Mouse (Mus musculus): ENCODE measurements around the gene Flad1. TPM values are rescaled to one million over a fixed set of nuclear protein-coding genes. Genes with fewer than 3 reads are reported as not detected.
A peak's percentile ranks its signal among the peaks of the same experiment; 100 is the strongest.

Flad1 gene
- total RNA-seq, 4 experiments from 2014 or later, result 30.8 to 39.9 (median 35.6) TPM

- DNase-seq (ENCODE audit: low spot score in 2 of 2), result no peak
Observed at GRCm38 (mm10) chr3:89396654-89397005, 15.0 kb downstream of the Flad1 start.

GRCm38 (mm10) chr3:89395806-89396653, 15.6 kb downstream of the Flad1 start:
- DNase-seq (ENCODE audit: low spot score in 2 of 2), result no peak

- no peak for DNase-seq (ENCODE audit: low spot score in 2 of 2)
Observed at GRCm38 (mm10) chr3:89395419-89395805, 16.3 kb downstream of the Flad1 start.

DNA sequence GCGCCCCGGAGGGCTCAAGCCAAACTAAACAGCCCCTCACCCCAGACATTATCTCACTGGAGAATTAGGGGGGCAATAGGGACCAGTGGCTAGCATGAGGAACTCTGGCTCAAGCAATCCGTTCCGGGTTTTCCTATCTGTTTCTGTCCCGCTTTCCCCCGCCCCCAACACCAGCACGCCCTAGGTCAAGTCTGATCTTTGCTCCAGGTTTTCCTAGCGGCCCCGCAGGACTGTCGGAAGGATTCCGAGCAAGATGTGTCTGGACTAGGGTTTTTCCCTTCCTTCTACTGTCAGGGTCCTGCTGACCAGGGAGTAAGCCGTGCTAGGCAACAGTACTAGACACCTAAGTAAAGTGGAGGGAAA, 16.8 kb downstream of the Flad1 start:
- no peak for DNase-seq (ENCODE audit: low spot score in 2 of 2)

DNA sequence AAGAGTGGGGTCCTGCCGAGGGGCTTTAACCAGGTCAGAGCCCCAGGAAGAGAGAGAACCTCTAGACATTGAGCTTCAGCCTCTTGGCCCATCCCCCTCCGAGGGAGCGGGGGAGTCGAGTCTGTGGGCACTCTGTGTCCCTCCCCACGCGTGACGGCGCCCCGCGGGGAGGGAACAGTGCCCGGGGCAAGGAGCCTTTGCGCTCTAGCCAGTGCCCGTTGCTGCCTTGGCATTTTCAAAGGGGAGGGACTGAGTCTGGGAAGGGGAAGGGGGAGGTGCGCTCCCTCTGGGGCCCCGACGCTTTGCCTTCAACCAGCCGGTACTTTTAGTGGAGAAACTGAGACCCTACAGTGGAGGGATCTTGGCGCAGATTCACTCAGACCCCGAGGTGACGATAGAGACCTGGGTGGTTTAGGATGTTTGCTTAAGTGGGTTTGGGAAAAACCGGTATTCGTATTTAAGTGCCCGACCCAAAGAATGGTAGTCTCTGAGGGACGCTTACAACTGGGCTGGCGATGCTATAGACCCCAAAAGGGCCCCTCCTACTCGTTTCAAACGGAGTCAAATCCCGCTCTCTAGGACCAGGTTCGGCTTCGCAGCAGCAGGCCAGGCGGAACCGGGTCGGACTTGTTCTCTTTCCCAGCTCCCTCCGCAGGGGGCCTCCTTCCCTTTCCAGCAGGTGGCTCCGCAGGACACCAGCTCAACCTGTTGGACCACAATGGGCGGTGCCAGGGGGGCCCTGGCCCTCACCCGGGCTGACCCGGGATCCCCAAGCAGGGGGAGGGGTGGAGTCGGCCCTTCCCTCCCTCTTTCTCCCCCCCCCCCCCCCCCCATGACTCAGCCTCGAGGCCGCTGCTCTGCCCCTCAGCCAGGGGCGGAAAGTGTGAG, 17.4 kb downstream of the Flad1 start, which contains the start of gene Zbtb7b:
Gene Zbtb7b, minus strand, starts transcription at position 771 of the 888 bp plus-strand sequence.
- no peak for DNase-seq (ENCODE audit: low spot score in 2 of 2)

GRCm38 (mm10) chr3:89393605-89394004, 18.1 kb downstream of the Flad1 start:
- DNase-seq (ENCODE audit: low spot score in 2 of 2), result peak; percentile 78 to 96

GRCm38 (mm10) chr3:89392871-89393311, 18.8 kb downstream of the Flad1 start:
- DNase-seq (ENCODE audit: low spot score in 2 of 2), result no peak

DNA sequence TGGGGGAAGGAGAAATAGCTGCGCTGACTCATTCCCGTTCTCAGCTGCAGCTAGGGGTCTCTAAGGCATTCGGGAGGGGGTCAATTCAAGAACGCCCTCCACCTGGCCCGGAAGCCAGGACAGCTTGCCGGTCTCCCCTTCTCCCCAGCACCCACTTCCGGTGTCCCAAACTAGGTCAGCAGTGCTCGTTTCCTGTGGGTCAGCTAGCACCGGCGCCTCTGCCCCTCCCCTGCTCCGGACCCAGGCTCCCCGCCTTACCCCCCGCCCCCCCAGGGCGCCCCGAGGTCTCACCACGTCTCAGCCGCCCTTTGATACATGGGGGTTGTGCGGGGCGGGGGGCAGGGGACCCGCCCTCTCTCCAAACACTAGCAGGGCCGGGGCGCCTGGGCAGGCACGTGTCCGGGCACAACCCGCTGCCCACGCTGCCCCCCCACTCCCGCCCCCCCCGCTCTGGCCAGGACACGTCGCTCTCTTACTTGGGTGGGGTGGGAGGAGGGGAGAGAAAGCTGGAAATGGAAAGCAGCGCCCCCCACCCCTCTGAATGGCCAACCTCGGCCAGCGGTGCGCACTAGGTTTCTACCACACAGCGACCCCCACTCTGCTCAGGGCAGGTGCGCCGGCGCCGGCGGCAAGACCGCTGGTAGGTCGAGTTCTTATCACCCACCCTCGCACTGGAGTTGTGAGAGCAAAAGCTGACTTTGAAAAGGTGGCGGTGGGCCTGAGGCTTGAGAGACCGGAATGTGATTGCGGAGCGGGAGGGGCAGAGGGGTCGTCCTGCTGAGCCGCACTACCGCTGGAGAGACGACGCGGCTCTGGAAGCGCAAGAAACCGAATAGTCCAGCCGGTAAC, 19.8 kb downstream of the Flad1 start:
- DNase-seq (ENCODE audit: low spot score in 2 of 2), result no peak

DNA sequence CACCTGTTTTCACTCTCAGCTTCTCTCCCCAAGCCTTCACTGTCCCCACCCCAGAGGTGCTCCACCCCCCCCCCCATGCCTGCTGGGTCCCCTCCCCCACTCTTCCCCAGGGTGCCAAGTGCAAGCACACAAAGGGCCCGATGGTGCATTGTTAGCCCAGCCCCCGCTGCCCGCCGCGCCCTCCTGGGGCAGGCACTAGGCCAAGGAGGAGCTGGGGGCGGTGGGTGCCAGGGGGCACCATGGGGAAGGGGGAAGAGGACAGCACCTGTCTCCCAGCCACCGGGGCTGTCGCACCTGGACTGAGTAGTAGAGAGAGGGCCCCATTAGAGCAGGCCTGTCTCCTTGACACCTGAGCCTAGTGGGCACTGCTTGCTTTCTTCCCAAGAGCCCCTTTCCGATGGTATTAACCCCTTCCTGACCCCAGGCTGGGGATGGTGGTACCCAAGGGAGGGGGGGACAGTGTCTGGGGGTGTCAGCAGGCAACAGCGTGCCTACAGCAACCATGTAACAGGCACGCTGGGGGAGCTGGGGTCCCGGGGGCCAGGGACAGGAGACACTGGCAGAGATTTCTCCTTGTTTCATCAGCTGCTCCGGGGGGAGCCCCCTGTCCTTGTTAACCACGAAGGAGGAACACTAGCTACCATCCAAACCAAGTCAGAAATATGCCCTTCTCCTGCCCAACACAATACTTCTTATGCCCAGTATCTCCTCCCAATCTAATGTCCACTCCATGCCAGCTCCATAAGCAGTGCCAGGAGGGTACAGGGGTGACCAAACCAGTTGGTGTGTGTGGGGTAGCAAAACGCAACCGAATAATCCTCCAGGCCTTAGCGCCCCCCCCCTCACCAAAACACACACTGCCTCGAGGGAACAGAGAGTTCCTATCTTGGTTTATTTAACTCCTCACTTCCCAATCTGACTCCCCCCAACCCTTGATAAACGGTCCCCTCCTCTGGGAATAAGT, 20.7 kb downstream of the Flad1 start:
- DNase-seq (ENCODE audit: low spot score in 2 of 2), result no peak

DNA sequence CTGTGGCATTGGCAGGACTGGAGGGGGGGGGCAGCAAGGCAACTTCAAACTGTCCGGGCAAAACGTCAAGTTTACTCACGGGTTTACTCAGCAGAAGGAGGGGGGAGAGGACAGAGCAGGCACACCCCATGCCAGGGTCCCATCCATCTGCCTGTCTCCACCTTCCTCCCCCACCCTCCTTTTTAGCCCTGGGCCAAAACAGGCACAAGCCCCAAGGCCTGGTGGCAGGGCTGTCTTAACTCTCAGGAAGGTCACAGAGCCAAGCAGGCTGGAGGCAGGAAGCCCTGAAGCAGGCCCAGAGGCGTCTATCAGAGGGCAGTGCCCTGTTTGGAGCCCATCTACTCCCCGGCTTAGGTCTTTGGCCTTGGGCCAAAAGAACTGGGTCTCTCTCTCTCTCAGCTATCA, 21.6 kb downstream of the Flad1 start:
- no peak for DNase-seq (ENCODE audit: low spot score in 2 of 2)

DNA sequence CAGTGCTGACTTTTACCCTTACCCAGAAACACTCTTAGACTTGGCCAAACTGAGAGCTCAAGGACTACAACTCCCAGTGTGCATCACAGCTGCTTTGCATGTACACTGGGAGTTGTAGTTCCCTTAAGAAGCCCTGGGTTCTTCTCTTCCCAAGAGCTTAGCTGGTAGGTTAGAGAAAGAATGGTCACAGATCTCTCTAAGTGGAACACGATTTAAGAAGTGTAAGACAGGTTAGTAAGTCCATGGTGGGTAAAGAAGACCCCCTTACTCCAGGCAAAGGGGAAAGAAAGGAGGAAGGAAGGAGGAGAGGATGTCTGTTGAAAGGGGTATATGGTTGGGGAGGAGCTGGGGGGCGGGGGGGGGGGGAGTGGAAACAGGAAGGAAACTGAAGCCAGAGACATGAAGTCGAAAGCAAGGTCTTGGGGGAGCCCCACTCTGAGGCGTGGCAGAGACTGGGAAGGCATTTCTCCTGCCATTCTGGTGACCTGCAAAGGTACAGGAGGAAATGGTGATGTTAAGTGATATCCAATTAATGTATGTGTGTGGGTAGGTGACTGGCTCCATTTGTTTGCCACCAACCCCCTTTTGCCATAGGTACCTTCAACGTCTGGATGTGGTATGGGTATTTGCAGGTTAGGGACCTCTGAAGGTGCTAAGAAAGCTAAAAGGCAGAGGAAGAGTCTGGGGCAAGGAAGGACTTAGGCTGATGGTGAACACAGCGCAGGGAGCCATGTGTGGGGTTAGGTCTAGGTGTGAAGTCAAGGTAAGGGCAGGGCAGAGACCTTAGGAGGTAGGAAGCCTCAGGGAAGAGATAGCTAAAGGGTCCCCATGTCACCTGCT, 22.5 kb downstream of the Flad1 start:
- DNase-seq (ENCODE audit: low spot score in 2 of 2), result no peak

DNA sequence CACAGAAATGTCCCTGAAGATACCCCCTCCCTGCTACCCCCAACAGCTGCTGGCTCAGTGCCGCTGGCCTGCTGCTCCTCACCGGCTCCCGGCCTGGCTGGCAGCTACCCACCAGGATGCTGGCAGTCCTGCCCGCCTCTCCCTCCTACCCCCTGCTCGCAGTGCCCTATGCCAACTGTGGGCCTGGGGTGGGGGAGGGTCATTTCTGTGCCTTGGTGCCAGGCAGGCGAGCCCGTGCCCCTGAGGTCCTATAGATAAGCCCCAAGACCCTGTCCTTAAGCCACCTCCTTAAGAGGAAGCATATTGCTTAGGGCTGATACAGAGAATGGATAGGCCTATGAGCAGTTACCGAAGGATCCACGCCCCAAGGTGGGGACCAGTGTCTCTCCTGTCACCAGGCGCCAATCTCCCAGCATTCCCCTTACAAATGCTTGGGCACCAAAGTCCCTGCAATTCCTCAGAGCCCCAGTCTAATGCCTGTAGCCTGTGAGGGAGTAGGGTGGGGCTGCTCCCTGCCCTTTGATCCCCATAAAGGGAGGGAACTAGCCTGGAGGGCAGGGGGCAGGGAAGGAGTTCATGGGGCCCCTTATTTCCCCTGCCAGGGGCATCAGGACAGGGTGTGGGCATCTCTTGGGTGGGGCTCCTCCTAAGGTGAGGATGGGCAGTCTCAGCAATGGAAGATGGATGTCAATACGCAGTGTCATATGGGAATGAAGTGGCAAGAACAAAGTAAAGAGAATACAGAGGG, 23.4 kb downstream of the Flad1 start:
- DNase-seq (ENCODE audit: low spot score in 2 of 2), result no peak

- DNase-seq (ENCODE audit: low spot score in 2 of 2), result no peak
Observed at GRCm38 (mm10) chr3:89387632-89388031, 24.0 kb downstream of the Flad1 start.

GRCm38 (mm10) chr3:89386438-89387420, 24.9 kb downstream of the Flad1 start:
- no peak for DNase-seq (ENCODE audit: low spot score in 2 of 2)

GRCm38 (mm10) chr3:89385451-89385850, 26.2 kb downstream of the Flad1 start:
- no peak for DNase-seq (ENCODE audit: low spot score in 2 of 2)

- no peak for DNase-seq (ENCODE audit: low spot score in 2 of 2)
Observed at GRCm38 (mm10) chr3:89384331-89385076, 27.2 kb downstream of the Flad1 start.

Measured in left cerebral cortex, adult 8-10 months (tissue).